Mouse (Mus musculus) T-helper 17 cell (primary cell): ENCODE results near the gene Dcx.

Experiments
- in situ Hi-C, 2 experiments: fragments of 300-600 bp; cut with MboI, MseI; formaldehyde crosslinking; loops; 1 replicate in 1 of 2; 2 replicates in 1 of 2; pipeline ENCODE4 v1.15.1; 2025; ENCODE audit warnings: high pct_unique_total_duplicates in 2 of 2

The Dcx gene

GRCm38 (mm10) chrX:143846637-143847036 lies 86.5 kb downstream of the Dcx start:
- in situ Hi-C loops, result loop anchor here in 1 of 2 experiments (25.0 kb wide), 1 partner anchor 1434 kb away; no protein-coding TSS in a partner anchor

GRCm38 (mm10) chrX:143827212-143827611 lies 105.9 kb downstream of the Dcx start, which contains the start of gene Capn6:
Capn6 (minus strand) TSS chrX:143827414.
- in situ Hi-C loops, result loop anchor here (10.0 to 25.0 kb wide), 2 partner anchors 1012 to 1415 kb away; no protein-coding TSS in a partner anchor

- in situ Hi-C loops, result loop anchor here (10.0 to 25.0 kb wide), 2 partner anchors 1012 to 1414 kb away; no protein-coding TSS in a partner anchor
Measured at GRCm38 (mm10) chrX:143826521-143826920, 106.6 kb downstream of the Dcx start.

GRCm38 (mm10) chrX:143818961-143819360 lies 114.2 kb downstream of the Dcx start:
- in situ Hi-C loops, result no loop called here

GRCm38 (mm10) chrX:143815948-143816347 lies 117.2 kb downstream of the Dcx start:
- in situ Hi-C loops, result no loop called here
